Mouse (Mus musculus): ENCODE results near the gene Ece1. TPM values are rescaled to one million over a fixed set of nuclear protein-coding genes. Genes with fewer than 3 reads are reported as not detected.

The Ece1 gene
- total RNA-seq, 4 experiments from 2014 or later = 81.0 to 85.8 (median 83.3) TPM

Other genes with a start within 250 kb of the Ece1 start
- gene Rap1gap, start 197.5 kb upstream of the Ece1 start, total RNA-seq (2022) = 100 to 1,000 TPM; 338 to 399 (median 364) TPM
- 10 to 100 TPM in 3 of 4 experiments, 1 to 10 TPM in 1; 7.6 to 12.8 (median 11.6) TPM for gene Alpl, start 65.9 kb upstream of the Ece1 start, total RNA-seq (2022)
- gene Eif4g3, start 130.8 kb downstream of the Ece1 start, total RNA-seq (2022) = 100 to 1,000 TPM; 147 to 156 (median 154) TPM

Data from left cerebral cortex, adult 8-10 months (tissue).